Mouse (Mus musculus): ENCODE results near the gene Nagk.
"Not testable (repeated sequence)": the region's sequence is repeated elsewhere in the genome, so short reads cannot be mapped to it uniquely, and the experiment has no call there.

Gene Nagk

GRCm38 (mm10) chr6:83815801-83816200 lies 21.0 kb downstream of the Nagk start:
- CTCF ChIA-PET, result no interaction called here

- CTCF ChIA-PET, result no interaction called here
Measured at GRCm38 (mm10) chr6:83818996-83819395, 24.2 kb downstream of the Nagk start.

GRCm38 (mm10) chr6:83820727-83821515 lies 26.1 kb downstream of the Nagk start:
- CTCF ChIA-PET, result no interaction called here

GRCm38 (mm10) chr6:83821856-83822255 lies 27.1 kb downstream of the Nagk start:
- CTCF ChIA-PET, result no interaction called here

- CTCF ChIA-PET, result no interaction called here
Measured at GRCm38 (mm10) chr6:83830941-83831605, 36.3 kb downstream of the Nagk start.

- CTCF ChIA-PET, result no interaction called here
Measured at GRCm38 (mm10) chr6:83831606-83832123, 36.9 kb downstream of the Nagk start, which contains the start of gene Paip2b. Paip2b (minus strand) TSS chr6:83831741.

- CTCF ChIA-PET, result not testable (repeated sequence)
Measured at GRCm38 (mm10) chr6:83832393-83832792, 37.6 kb downstream of the Nagk start.

GRCm38 (mm10) chr6:83836826-83837225 lies 42.0 kb downstream of the Nagk start:
- CTCF ChIA-PET, result no interaction called here

GRCm38 (mm10) chr6:83838046-83838445 lies 43.3 kb downstream of the Nagk start:
- CTCF ChIA-PET, result no interaction called here

GRCm38 (mm10) chr6:83840086-83840485 lies 45.3 kb downstream of the Nagk start:
- CTCF ChIA-PET, result no interaction called here

- CTCF ChIA-PET, result no interaction called here
Measured at GRCm38 (mm10) chr6:83844913-83845312, 50.1 kb downstream of the Nagk start.

- CTCF ChIA-PET, result no interaction called here
Measured at GRCm38 (mm10) chr6:83846141-83846540, 51.4 kb downstream of the Nagk start.

- CTCF ChIA-PET, result no interaction called here
Measured at GRCm38 (mm10) chr6:83849446-83849845, 54.7 kb downstream of the Nagk start.
